Mouse (Mus musculus) cerebellum, adult 2 months (tissue): ENCODE data around the gene Pon2.

Experiments used
- CTCF ChIP-seq: fragments of 200-500 bp; IDR thresholded peaks from 2 replicates; pipeline ENCODE4 v1.5.1; 2011; ENCODE audit warnings: low read depth, mild to moderate bottlenecking, control low read depth, low read length, moderate library complexity, borderline replicate concordance; ENCODE audit not compliant: insufficient read depth
- POLR2A ChIP-seq: fragments of 200-500 bp; IDR thresholded peaks from 2 replicates; pipeline ENCODE4 v1.6.1; 2011; ENCODE audit warnings: low read length, control low read depth, borderline replicate concordance; ENCODE audit not compliant: insufficient read depth

DNA sequence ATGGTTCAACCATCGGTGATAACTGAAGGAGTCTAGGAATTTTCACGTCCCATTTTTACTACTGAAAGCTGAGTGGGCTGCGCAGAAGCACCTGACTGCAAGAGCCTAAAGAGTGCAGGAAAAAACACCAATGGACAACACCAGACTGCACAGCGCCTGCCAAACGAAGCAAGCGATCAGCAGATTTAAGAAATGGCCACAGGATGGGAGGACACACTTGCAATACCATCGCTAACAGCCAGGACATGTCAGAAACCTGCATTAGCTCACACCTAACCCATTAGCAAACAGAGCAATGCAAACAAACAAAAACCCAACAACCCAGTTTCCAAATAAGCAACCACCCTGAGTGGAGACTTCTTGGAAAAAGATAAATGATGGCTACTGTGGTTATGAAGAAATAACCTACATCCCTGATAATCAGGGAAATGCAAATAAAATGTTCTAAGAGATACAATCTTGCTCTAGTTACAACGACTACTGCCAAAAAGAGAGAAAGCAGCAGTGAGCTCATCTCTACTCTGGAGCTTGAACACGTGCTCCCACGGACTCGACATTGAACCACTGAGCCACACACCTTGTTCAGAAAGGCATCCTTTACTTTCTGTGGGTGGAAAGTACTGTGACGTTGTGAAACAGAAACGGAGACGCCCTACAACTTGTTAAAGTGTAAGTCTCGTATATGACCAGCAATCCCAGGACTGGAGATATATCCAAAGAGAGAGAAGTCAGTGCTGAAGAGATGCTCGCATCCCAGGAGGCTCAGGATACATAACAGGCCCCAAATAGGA lies 3.4 kb downstream of the Pon2 start:
- no peak for TF ChIP-seq CTCF
- no peak for TF ChIP-seq POLR2A
